Mouse (Mus musculus): ENCODE results near the gene Ppm1a. TPM values are rescaled to one million over a fixed set of nuclear protein-coding genes. Genes with fewer than 3 reads are reported as not detected.

Ppm1a gene
- polyA plus RNA-seq, 1 experiment from 2014 or later: 20.0 TPM

DNA sequence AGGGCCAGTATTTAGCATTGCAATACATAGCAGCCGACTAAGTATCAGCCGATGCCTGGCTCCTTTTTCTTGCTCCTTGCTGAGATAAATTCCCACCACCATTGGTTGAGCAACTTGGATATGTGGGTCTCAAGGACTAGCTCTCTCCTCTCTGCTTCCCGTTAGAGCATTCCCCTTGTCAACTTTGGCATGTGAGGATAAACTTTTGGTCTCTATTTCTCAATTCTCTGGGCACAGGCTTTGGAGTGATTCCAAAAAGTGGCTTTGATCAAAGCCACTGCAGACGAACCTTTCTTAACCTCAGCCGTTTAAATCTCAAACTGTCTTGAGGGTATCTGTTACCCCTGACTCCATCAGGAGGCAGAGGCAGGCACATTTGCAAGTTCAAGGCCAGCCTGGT, 29.6 kb upstream of the Ppm1a start:
- ATAC-seq: no peak
- Histone ChIP-seq H3K9ac (ENCODE audit: low read depth, low read length) (no peak overlapping the region), H3K27ac (ENCODE audit: low read length) (no peak overlapping the region), H3K4me1 (ENCODE audit: control insufficient read depth, insufficient read depth, low read length) (peaks cover 6% of the 10 kb centered on the region; the same call in 1 of the 2 replicates), H3K4me3 (ENCODE audit: low read length) (no peak overlapping the region), H3K9me3 (ENCODE audit: control insufficient read depth, low read length) (no peaks in the 10 kb centered on the region), H3K4me2 (ENCODE audit: low read depth, low read length) (no peak overlapping the region), H3K27me3 (replicated peaks; ENCODE audit: control insufficient read depth, insufficient read depth, low read length) (no peaks in the 10 kb centered on the region), H3K36me3 (ENCODE audit: control insufficient read depth, insufficient read depth, low read length) (no peaks in the 10 kb centered on the region)
- 71% methylated on average over 5 of the region's 5 CpGs for WGBS

GRCm38 (mm10) chr12:72734112-72734511, 23.1 kb upstream of the Ppm1a start:
- Histone ChIP-seq H3K4me3 (ENCODE audit: low read length) (no peak overlapping the region), H3K36me3 (ENCODE audit: control insufficient read depth, insufficient read depth, low read length) (no peaks in the 10 kb centered on the region), H3K9ac (ENCODE audit: low read depth, low read length) (no peak overlapping the region), H3K4me1 (ENCODE audit: control insufficient read depth, insufficient read depth, low read length) (no peaks in the 10 kb centered on the region), H3K4me2 (ENCODE audit: low read depth, low read length) (no peak overlapping the region), H3K9me3 (ENCODE audit: control insufficient read depth, low read length) (no peaks in the 10 kb centered on the region), H3K27me3 (replicated peaks; ENCODE audit: control insufficient read depth, insufficient read depth, low read length) (no peaks in the 10 kb centered on the region), H3K27ac (ENCODE audit: low read length) (no peak overlapping the region)
- ATAC-seq: no peak
- WGBS: 63% methylated on average over 2 of the region's 2 CpGs

DNA sequence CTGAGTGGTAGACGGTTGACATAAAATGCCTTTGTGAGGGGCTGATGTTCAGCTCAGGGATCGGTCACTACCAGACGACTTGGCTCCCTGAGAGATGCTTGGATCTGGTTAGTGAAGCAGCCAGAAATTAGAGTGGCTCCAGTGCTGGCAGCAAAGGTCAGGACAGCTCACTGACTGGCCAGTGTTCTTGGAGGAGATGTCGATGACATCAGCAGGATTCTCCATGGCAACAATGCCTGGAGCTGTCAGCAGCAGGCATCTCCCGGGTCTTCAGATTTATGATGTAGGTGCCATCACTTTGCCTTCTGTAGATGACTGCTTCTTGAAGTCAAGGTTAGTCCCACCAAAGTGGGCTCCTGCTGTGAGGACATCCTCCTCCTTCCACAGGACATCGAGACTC, 16.1 kb upstream of the Ppm1a start:
- no peaks in the 10 kb centered on the region for H3K27me3 ChIP-seq (replicated peaks; ENCODE audit: control insufficient read depth, insufficient read depth, low read length)
- H3K9ac ChIP-seq (ENCODE audit: low read depth, low read length): no peak overlapping the region
- no peaks in the 10 kb centered on the region for H3K4me1 ChIP-seq (ENCODE audit: control insufficient read depth, insufficient read depth, low read length)
- H3K36me3 ChIP-seq (ENCODE audit: control insufficient read depth, insufficient read depth, low read length): no peaks in the 10 kb centered on the region
- no peak overlapping the region for H3K27ac ChIP-seq (ENCODE audit: low read length)
- no peak overlapping the region for H3K4me2 ChIP-seq (ENCODE audit: low read depth, low read length)
- ATAC-seq: no peak
- 68% methylated on average over 6 of the region's 6 CpGs for WGBS
- H3K4me3 ChIP-seq (ENCODE audit: low read length): no peak overlapping the region
- no peaks in the 10 kb centered on the region for H3K9me3 ChIP-seq (ENCODE audit: control insufficient read depth, low read length)

- Histone ChIP-seq H3K4me1 (ENCODE audit: control insufficient read depth, insufficient read depth, low read length) (no peaks in the 10 kb centered on the region), H3K27me3 (replicated peaks; ENCODE audit: control insufficient read depth, insufficient read depth, low read length) (no peaks in the 10 kb centered on the region), H3K4me3 (ENCODE audit: low read length) (no peak overlapping the region), H3K36me3 (ENCODE audit: control insufficient read depth, insufficient read depth, low read length) (no peaks in the 10 kb centered on the region), H3K9me3 (ENCODE audit: control insufficient read depth, low read length) (no peaks in the 10 kb centered on the region), H3K4me2 (ENCODE audit: low read depth, low read length) (no peak overlapping the region), H3K9ac (ENCODE audit: low read depth, low read length) (no peak overlapping the region), H3K27ac (ENCODE audit: low read length) (no peak overlapping the region)
- ATAC-seq: no peak
- WGBS: 46% methylated on average over 9 of the region's 9 CpGs
Measured at GRCm38 (mm10) chr12:72744803-72745360, 12.4 kb upstream of the Ppm1a start.

- WGBS: 67% methylated on average over 14 of the region's 14 CpGs
Measured at GRCm38 (mm10) chr12:72745486-72745885, 11.8 kb upstream of the Ppm1a start.

DNA sequence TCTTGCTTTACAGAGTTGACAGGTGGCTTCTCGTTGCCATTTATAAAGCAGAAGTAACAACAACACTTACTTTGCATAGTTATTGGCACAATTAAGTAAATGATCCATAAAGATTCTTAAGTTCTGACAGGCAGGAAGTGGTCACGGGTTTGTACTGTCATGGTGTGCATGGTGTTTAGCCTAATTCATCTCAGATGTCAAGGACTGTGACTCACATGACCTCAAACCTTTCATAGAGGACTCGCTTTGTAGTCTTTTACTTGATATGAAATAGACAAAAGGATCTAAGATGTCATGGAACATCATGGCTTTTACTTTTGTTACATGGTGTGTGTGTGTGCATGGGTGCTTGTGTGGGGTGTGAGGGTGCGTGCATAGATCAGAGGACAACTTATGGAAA, 8.9 kb upstream of the Ppm1a start:
- Histone ChIP-seq H3K4me3 (ENCODE audit: low read length) (no peak overlapping the region), H3K27me3 (replicated peaks; ENCODE audit: control insufficient read depth, insufficient read depth, low read length) (no peaks in the 10 kb centered on the region), H3K4me1 (ENCODE audit: control insufficient read depth, insufficient read depth, low read length) (no peaks in the 10 kb centered on the region), H3K9ac (ENCODE audit: low read depth, low read length) (no peak overlapping the region), H3K4me2 (ENCODE audit: low read depth, low read length) (no peak overlapping the region), H3K9me3 (ENCODE audit: control insufficient read depth, low read length) (no peaks in the 10 kb centered on the region), H3K36me3 (ENCODE audit: control insufficient read depth, insufficient read depth, low read length) (no peaks in the 10 kb centered on the region), H3K27ac (ENCODE audit: low read length) (no peak overlapping the region)
- ATAC-seq: no peak
- WGBS: 81% methylated on average over 4 of the region's 4 CpGs

More at GRCm38 (mm10) chr12:72745486-72745885, 11.8 kb upstream of the Ppm1a start:
- H3K27me3 ChIP-seq (replicated peaks; ENCODE audit: control insufficient read depth, insufficient read depth, low read length): no peaks in the 10 kb centered on the region
- no peaks in the 10 kb centered on the region for H3K4me1 ChIP-seq (ENCODE audit: control insufficient read depth, insufficient read depth, low read length)
- ATAC-seq: no peak
- H3K9me3 ChIP-seq (ENCODE audit: control insufficient read depth, low read length): no peaks in the 10 kb centered on the region
- H3K36me3 ChIP-seq (ENCODE audit: control insufficient read depth, insufficient read depth, low read length): no peaks in the 10 kb centered on the region
- no peak overlapping the region for H3K9ac ChIP-seq (ENCODE audit: low read depth, low read length)
- no peak overlapping the region for H3K4me3 ChIP-seq (ENCODE audit: low read length)
- H3K27ac ChIP-seq (ENCODE audit: low read length): no peak overlapping the region
- H3K4me2 ChIP-seq (ENCODE audit: low read depth, low read length): no peak overlapping the region

DNA sequence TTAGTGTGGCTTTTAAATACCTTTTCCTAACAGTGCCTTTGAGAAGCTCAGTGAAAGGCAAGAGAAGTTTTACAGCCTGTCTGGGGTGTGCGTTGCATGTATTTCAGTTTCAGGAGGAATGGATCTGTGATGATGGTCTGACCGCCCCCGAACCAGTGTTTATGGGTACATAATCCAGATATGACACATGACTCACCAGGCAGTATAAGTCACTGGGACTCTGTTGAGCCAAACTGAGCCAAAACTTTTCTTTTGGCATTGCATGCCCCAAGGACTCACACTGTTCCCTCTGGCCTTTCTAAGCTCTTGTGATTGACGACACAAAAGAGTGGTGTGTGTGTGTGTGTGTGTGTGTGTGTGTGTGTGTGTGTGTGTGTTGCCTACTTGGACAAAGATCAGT, 8.4 kb upstream of the Ppm1a start:
- H3K9me3 ChIP-seq (ENCODE audit: control insufficient read depth, low read length): no peaks in the 10 kb centered on the region
- H3K4me3 ChIP-seq (ENCODE audit: low read length): no peak overlapping the region
- no peaks in the 10 kb centered on the region for H3K4me1 ChIP-seq (ENCODE audit: control insufficient read depth, insufficient read depth, low read length)
- 76% methylated on average over 4 of the region's 4 CpGs for WGBS
- H3K27me3 ChIP-seq (replicated peaks; ENCODE audit: control insufficient read depth, insufficient read depth, low read length): no peaks in the 10 kb centered on the region
- H3K27ac ChIP-seq (ENCODE audit: low read length): no peak overlapping the region
- no peak for ATAC-seq
- no peak overlapping the region for H3K4me2 ChIP-seq (ENCODE audit: low read depth, low read length)
- no peaks in the 10 kb centered on the region for H3K36me3 ChIP-seq (ENCODE audit: control insufficient read depth, insufficient read depth, low read length)
- no peak overlapping the region for H3K9ac ChIP-seq (ENCODE audit: low read depth, low read length)

DNA sequence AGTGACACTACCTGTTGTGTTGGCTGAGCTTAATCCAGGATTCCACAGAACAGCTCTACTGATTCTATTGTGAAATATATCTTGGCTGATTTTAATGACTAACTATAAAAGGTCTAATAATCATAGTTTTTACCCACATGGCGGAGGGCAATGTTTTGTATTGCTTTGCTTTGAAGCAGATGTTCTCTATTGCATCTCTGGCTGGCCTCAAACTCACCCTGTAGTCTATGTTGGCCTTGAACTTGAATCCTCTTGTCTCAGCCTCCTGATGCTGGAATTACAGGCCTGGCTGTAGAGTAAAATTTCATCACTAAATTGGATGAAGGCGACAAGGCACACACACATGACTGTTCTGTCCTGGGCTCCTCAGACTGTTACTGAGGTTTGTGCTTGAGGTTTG, 7.8 kb upstream of the Ppm1a start:
- H3K4me2 ChIP-seq (ENCODE audit: low read depth, low read length): no peak overlapping the region
- no peaks in the 10 kb centered on the region for H3K36me3 ChIP-seq (ENCODE audit: control insufficient read depth, insufficient read depth, low read length)
- H3K9me3 ChIP-seq (ENCODE audit: control insufficient read depth, low read length): no peaks in the 10 kb centered on the region
- 88% methylated on average over 2 of the region's 2 CpGs for WGBS
- H3K9ac ChIP-seq (ENCODE audit: low read depth, low read length): no peak overlapping the region
- no peaks in the 10 kb centered on the region for H3K4me1 ChIP-seq (ENCODE audit: control insufficient read depth, insufficient read depth, low read length)
- H3K27ac ChIP-seq (ENCODE audit: low read length): no peak overlapping the region
- H3K27me3 ChIP-seq (replicated peaks; ENCODE audit: control insufficient read depth, insufficient read depth, low read length): no peaks in the 10 kb centered on the region
- H3K4me3 ChIP-seq (ENCODE audit: low read length): no peak overlapping the region
- no peak for ATAC-seq

GRCm38 (mm10) chr12:72750016-72750415, 7.2 kb upstream of the Ppm1a start:
- Histone ChIP-seq H3K4me1 (ENCODE audit: control insufficient read depth, insufficient read depth, low read length) (no peaks in the 10 kb centered on the region), H3K27me3 (replicated peaks; ENCODE audit: control insufficient read depth, insufficient read depth, low read length) (no peaks in the 10 kb centered on the region), H3K27ac (ENCODE audit: low read length) (no peak overlapping the region), H3K4me3 (ENCODE audit: low read length) (no peak overlapping the region), H3K36me3 (ENCODE audit: control insufficient read depth, insufficient read depth, low read length) (no peaks in the 10 kb centered on the region), H3K9ac (ENCODE audit: low read depth, low read length) (no peak overlapping the region), H3K4me2 (ENCODE audit: low read depth, low read length) (no peak overlapping the region), H3K9me3 (ENCODE audit: control insufficient read depth, low read length) (no peaks in the 10 kb centered on the region)
- 61% methylated on average over 5 of the region's 5 CpGs for WGBS
- ATAC-seq: no peak

DNA sequence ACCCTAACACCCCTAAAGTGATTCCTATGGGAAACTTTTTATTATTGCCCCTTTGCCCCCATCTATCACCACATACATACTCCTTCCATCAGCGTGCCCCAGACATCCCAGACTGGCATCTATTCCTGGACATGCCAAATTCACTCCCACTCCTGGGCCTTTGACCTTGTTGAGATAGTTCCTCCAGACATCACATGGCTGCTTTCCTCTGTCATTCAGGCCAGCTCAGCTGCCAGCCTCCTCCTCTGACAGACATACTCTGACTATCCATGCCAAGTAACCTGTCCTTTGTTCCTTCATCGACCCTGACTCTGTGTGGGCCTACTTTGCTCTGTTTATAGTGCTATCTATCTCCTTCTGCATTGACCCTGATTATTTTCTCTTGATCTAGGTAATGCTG, 6.6 kb upstream of the Ppm1a start:
- no peaks in the 10 kb centered on the region for H3K4me1 ChIP-seq (ENCODE audit: control insufficient read depth, insufficient read depth, low read length)
- H3K36me3 ChIP-seq (ENCODE audit: control insufficient read depth, insufficient read depth, low read length): no peaks in the 10 kb centered on the region
- no peak overlapping the region for H3K4me2 ChIP-seq (ENCODE audit: low read depth, low read length)
- H3K27me3 ChIP-seq (replicated peaks; ENCODE audit: control insufficient read depth, insufficient read depth, low read length): no peaks in the 10 kb centered on the region
- H3K9ac ChIP-seq (ENCODE audit: low read depth, low read length): no peak overlapping the region
- 79% methylated on average over 2 of the region's 2 CpGs for WGBS
- no peak overlapping the region for H3K27ac ChIP-seq (ENCODE audit: low read length)
- ATAC-seq: no peak
- H3K9me3 ChIP-seq (ENCODE audit: control insufficient read depth, low read length): no peaks in the 10 kb centered on the region
- H3K4me3 ChIP-seq (ENCODE audit: low read length): no peak overlapping the region

All from intestine, embryonic 16.5 days (tissue).